Mouse (Mus musculus) hindbrain, embryonic 10.5 days (tissue): ENCODE measurements around the gene Gm49394. TPM values are rescaled to one million over a fixed set of nuclear protein-coding genes. Genes with fewer than 3 reads are reported as not detected.

Experiments used
- DNase-seq: peaks from one replicate; pipeline ENCODE4 v3.0.0-alpha.2; 2017; ENCODE audit warnings: low spot score
- H3K27ac ChIP-seq: fragments of 300-500 bp; sonication (generic); 2 replicates; pipeline ENCODE4 v1.5.1; 2016; ENCODE audit warnings: mild to moderate bottlenecking, moderate library complexity
- H3K27me3 ChIP-seq: fragments of 300-500 bp; sonication (generic); 2 replicates; pipeline ENCODE4 v1.6.1; 2016; ENCODE audit warnings: mild to moderate bottlenecking; ENCODE audit not compliant: poor library complexity, insufficient read depth, severe bottlenecking
- H3K36me3 ChIP-seq: fragments of 300-500 bp; sonication (generic); 2 replicates; pipeline ENCODE4 v1.6.1; 2016; ENCODE audit warnings: mild to moderate bottlenecking, moderate library complexity
- H3K4me1 ChIP-seq: fragments of 300-500 bp; sonication (generic); replicated peaks from 2 replicates; pipeline ENCODE4 v1.6.1; 2016; ENCODE audit warnings: mild to moderate bottlenecking
- H3K4me3 ChIP-seq: fragments of 300-500 bp; sonication (generic); 2 replicates; pipeline ENCODE4 v1.5.1; 2016; ENCODE audit warnings: mild to moderate bottlenecking, moderate library complexity
- H3K9me3 ChIP-seq: fragments of 300-500 bp; sonication (generic); 2 replicates; pipeline ENCODE4 v1.6.1; 2016; ENCODE audit warnings: mild to moderate bottlenecking, moderate library complexity
- WGBS: fragments of 180-500 bp; shearing (Covaris S2); methylation state at CpG from one replicate; pipeline ENCODE4 v1.1.7; 2016; 5-methylcytosine and 5-hydroxymethylcytosine counted together
- polyA plus RNA-seq: library from polyadenylated mRNA; unstranded; fragments of >200 nt; fragmentation: Nextera tagmentation; extraction: Ambion mirVana; gene quantifications from 2 replicates; pipeline ENCODE4 v1.2.1, GENCODE M21; 2016

Gene Gm49394
- not detected in 2 replicates for polyA plus RNA-seq

DNA sequence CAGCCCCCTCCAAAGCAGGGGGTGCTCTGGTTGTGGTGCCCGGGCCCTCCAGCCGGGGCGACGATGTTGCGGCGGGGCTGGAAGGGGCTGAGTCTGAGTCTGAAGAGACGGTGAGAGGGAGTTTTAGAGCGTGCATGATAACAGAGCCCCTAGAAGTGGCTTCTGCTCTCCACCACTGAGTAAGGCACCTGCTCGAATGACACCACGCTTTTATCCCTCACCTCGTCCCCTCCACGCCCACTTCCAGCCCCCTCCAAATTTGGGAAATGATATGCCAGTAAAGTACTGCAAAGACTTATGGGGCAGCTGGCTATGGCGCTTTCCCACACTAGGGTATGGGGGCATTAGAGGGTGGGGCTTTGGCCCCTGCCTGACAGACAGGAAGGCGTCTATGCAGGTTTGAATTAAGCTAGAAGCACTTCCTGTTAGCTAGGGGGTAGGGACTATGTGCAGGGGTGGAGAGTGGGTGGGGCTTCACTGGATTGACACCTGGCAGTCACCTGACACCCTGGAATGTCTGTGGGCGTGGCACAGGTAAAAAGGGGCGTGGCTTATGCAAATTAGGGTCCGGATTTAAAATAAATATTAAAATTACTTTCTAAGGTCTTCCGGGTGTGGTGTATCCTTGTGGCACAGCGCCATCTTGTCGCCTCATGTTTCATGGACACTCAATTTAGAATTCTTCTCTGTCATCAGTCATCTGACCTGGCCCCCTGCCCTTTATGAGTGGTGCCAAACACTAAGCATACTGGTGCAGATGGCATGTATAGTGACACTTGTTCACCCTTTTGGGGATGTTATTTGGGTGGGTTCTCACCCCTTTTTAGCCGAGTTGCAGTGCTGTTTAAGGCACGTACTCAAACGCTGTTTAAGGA is at the start of gene Gm49394:
Gene Gm49394 (minus strand): TSS at position 192 of the 875 bp plus-strand sequence.
- H3K9me3 ChIP-seq, result peaks cover 43% of the 10 kb centered on the region
- DNase-seq, result no peak

DNA sequence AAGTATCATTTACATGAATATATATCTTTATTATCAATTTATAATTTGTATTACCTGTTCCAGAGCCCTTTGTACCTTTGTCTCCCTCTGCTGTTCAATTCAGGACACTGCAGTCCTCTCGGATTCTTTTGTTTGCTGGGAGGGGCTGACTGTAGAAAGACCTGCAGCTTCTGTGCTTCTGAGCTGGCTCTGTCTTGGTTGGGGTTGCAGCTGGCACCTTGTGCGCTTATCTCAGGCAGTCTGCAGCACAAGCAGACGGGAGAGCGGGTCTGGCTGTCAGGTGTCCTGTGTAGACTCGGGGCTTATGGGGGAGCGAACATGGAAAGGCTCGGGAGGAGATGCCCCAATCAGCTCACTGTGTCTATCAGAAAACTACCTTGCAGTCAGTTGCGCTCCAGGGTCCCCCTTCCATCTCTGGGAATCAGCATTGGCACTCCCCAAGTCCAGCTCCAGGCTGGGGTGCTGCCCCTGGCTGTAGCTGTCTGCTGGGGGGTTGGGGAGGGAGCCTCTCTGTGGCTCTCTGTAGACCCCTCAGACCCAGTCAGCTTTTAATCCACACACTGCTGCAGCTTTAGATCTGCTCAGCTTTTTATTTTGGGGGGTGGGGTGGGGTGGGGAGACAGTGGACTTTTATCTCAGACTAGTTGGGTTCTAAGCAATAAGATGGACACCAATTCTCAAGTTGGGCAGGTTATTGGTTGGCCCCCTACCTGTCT is 45.2 kb upstream of the Gm49394 start:
- WGBS, result 19% methylated on average over 8 of the region's 8 CpGs
- peaks cover 5% of the 10 kb centered on the region for H3K4me1 ChIP-seq
- H3K36me3 ChIP-seq, result no peaks in the 10 kb centered on the region
- no peaks in the 10 kb centered on the region for H3K9me3 ChIP-seq
- peak; percentile 61 for DNase-seq
- no peaks in the 10 kb centered on the region; the same call in 1 of the 2 replicates for H3K27me3 ChIP-seq
- H3K27ac ChIP-seq, result peak overlapping the region; percentile 88
- peak overlapping the region; percentile 44 for H3K4me3 ChIP-seq

More for the DNA sequence above, at the start of gene Gm49394:
- H3K27ac ChIP-seq, result no peak within 1 kb of the TSS
- H3K36me3 ChIP-seq, result peaks cover 18% of the 10 kb centered on the region
- no peak within 1 kb of the TSS for H3K4me3 ChIP-seq
- H3K27me3 ChIP-seq, result peaks cover 28% of the 10 kb centered on the region
- H3K4me1 ChIP-seq, result 0 out of 2 replicates have a peak, but pooled peaks cover 3% of the 10 kb centered on the region
- 85% methylated on average over 23 of the region's 23 CpGs for WGBS

DNA sequence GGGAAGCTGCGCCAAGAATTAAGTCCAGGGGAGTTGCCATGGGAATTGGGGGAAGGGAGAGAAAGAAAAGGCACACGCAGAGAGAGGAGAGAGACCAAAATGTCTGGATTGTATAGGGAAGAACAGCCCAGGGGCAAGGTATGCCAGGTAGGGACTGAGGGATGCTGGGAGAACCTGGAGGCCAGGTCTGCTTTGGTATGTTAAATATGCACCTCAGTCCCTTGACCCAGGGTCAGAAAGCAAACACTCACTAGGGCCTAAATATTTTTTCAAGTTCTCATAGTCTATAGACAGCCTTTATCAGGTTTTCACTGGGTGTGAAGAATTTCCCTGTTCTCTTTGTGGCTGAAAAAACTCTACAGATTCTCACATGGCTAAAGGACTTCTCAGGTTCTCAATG is 37.1 kb upstream of the Gm49394 start:
- Histone ChIP-seq H3K27ac (no peak overlapping the region), H3K4me3 (no peak overlapping the region), H3K36me3 (no peaks in the 10 kb centered on the region), H3K4me1 (no peaks in the 10 kb centered on the region), H3K27me3 (no peaks in the 10 kb centered on the region), H3K9me3 (no peaks in the 10 kb centered on the region)
- no peak for DNase-seq
- WGBS, result 79% methylated on average over 2 of the region's 2 CpGs

DNA sequence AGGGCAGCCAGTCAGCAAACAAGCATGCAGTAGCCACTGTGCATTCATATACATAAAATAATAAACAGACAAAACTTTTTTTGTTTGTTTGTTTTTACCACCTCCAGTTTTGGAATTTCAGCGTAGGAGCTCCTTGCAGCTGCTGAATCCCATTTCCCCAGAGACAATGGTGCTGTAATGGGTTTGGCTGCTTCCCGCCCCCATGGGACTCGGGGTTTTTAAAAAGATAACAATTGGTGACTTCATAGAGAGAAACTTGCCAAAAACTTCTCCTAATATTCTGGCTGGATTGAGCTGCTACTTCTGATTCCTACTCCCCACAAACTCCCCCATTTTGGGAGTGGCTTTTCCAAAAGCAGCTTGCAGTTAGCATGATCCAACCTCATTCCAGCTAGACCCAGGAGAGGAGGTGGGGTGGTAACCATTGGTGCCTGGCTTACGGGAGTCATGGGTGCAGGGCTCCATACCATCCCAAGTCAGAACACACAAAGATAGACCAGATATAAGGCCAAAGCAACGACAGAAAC is 29.7 kb upstream of the Gm49394 start:
- 63% methylated on average over 5 of the region's 5 CpGs for WGBS
- no peak overlapping the region for H3K4me3 ChIP-seq

DNA sequence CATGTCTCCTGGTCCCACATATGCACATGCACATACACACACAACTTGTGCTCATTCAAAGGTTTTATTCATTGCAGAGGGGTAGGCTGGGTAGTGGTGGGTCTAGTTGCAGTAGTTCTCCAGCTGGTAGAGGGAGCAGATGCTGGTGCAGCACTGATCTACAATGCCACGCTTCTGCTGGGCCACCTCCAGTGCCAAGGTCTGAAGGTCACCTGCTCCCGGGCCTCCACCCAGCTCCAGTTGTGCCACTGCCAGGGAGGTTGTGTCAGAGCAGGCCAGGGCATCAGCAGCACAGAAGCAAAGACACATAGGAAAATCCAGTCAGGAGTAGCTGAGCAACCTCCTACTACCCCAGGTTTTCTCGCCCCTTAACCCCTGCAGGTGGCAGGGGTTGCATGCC is 8.9 kb upstream of the Gm49394 start:
- H3K4me3 ChIP-seq, result no peak overlapping the region
- DNase-seq, result no peak
- H3K36me3 ChIP-seq, result no peaks in the 10 kb centered on the region
- 0 out of 2 replicates have a peak, but pooled peaks cover 3% of the 10 kb centered on the region for H3K4me1 ChIP-seq
- H3K27me3 ChIP-seq, result no peaks in the 10 kb centered on the region
- 79% methylated on average over 3 of the region's 3 CpGs for WGBS
- H3K9me3 ChIP-seq, result no peaks in the 10 kb centered on the region
- no peak overlapping the region for H3K27ac ChIP-seq

More for the DNA sequence above, 29.7 kb upstream of the Gm49394 start:
- DNase-seq, result no peak
- no peak overlapping the region for H3K27ac ChIP-seq
- no peaks in the 10 kb centered on the region for H3K36me3 ChIP-seq
- no peaks in the 10 kb centered on the region for H3K4me1 ChIP-seq
- H3K27me3 ChIP-seq, result no peaks in the 10 kb centered on the region
- no peaks in the 10 kb centered on the region for H3K9me3 ChIP-seq

DNA sequence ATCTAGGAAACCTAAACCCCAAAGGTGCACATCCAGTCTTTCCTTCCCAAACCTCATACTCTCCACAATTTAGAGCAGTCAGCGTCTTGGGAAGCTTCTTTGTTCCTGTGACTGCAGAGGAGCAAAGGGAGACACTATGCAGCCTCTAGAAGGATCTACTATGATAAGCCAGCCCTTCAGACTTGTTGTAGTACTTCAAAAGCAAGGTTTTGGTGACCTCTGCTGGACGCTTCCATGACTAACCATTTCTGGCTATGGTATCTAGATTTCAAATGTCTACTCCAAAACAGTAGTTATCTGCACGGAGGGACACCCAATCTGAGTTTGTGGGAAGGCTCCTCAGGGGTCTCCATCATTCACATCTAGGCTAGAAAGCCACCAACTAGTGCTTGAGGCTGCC is 5.9 kb upstream of the Gm49394 start:
- Histone ChIP-seq H3K9me3 (peaks cover 14% of the 10 kb centered on the region), H3K4me3 (no peak overlapping the region), H3K27me3 (no peaks in the 10 kb centered on the region), H3K36me3 (no peaks in the 10 kb centered on the region), H3K27ac (peak overlapping the region; percentile 45; the same call in 1 of the 2 replicates), H3K4me1 (0 out of 2 replicates have a peak, but pooled peaks cover 3% of the 10 kb centered on the region)
- 14% methylated on average over 3 of the region's 3 CpGs for WGBS
- DNase-seq, result peak; percentile 61

DNA sequence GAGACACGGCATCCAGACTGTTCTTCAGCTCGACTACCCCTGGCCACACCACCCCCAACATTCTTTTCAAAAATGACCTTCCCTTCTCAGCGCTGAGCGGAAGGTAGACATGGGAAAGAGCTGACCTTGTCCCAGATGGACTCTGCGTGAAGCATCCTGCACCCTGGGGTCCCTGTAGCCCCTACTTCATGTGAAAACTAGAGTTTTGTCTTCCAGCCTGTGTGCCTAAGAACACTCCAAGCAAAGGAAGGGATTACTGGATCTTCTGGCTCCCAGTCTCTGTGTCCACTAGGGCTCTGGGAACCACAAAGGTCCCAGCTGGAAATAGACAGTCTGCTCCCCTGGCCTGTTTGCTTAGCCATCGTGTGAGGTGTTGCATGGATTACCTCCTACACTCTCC is 5.4 kb upstream of the Gm49394 start:
- no peak for DNase-seq
- peaks cover 18% of the 10 kb centered on the region for H3K9me3 ChIP-seq
- no peak overlapping the region for H3K4me3 ChIP-seq
- WGBS, result 72% methylated on average over 6 of the region's 6 CpGs
- no peaks in the 10 kb centered on the region for H3K36me3 ChIP-seq
- 0 out of 2 replicates have a peak, but pooled peaks cover 3% of the 10 kb centered on the region for H3K4me1 ChIP-seq
- no peaks in the 10 kb centered on the region for H3K27me3 ChIP-seq
- peak overlapping the region; percentile 45 for H3K27ac ChIP-seq

DNA sequence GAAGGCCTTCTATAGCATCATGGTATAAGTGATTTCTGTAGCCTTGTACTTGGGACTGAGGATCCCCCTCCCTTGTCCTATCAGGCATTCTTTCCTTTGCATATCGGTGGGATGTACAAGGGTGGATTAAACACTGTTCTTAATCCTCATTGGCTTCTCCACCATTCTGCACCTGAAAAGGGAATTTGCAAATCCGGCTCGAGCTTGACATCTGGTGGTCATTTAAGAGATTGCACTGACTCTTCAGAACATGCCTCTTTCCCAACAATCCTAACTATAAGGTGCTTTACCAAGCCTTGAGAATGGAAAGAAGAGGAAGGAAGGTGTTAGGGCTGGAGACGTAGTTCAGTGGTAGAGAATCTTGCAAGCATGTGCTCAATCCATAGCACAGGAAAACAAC is 2.4 kb upstream of the Gm49394 start:
- Histone ChIP-seq H3K9me3 (peaks cover 43% of the 10 kb centered on the region), H3K36me3 (peaks cover 15% of the 10 kb centered on the region), H3K4me1 (0 out of 2 replicates have a peak, but pooled peaks cover 3% of the 10 kb centered on the region), H3K4me3 (no peak overlapping the region), H3K27ac (no peak overlapping the region), H3K27me3 (peaks cover 6% of the 10 kb centered on the region)
- peak; percentile 44 for DNase-seq
- 18% methylated on average over 4 of the region's 4 CpGs for WGBS

DNA sequence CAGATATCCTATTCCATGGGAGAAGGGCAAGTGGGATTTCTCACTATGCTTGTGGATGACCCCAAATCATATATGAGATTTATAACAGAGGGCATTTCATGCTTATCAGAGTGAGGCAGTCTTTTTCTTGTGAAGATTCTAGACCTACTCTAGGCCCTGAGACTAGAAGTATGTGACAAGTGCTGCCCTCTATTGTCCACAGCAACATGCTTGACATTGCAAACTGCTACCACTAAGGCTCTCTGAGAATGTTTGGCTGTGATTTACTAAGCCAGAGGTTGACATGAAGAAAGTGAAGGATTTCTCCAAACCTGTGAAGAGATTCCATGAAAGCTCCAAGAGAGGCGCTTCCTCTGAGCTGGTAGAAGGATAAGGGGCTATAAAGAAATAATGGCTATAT is 1.3 kb upstream of the Gm49394 start:
- Histone ChIP-seq H3K27ac (no peak overlapping the region), H3K4me1 (0 out of 2 replicates have a peak, but pooled peaks cover 3% of the 10 kb centered on the region), H3K36me3 (peaks cover 18% of the 10 kb centered on the region), H3K27me3 (peaks cover 17% of the 10 kb centered on the region), H3K9me3 (peaks cover 43% of the 10 kb centered on the region), H3K4me3 (no peak overlapping the region)
- 89% methylated on average over 1 of the region's 1 CpGs for WGBS
- no peak for DNase-seq

DNA sequence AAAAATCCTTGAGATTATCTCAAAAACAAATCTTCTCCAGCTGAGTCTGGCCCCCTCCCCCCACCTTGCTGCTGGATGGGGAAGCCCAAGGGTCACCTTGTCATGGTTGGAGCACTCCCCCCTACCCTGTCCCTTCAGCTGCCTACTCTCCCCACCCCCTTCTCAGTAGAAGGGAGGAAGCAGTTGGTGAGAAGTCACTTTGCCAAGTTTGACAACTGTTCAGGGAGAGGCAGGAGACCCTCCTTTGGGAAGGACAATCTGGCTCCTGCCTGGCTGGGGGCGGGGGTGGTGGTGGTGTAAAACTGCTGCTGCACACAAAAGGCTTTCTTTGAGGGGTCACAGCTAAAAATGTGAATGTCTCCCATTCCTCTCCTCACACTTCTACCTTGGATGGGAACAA is 1.4 kb downstream of the Gm49394 start:
- H3K36me3 ChIP-seq, result peaks cover 18% of the 10 kb centered on the region
- WGBS, result 85% methylated on average over 1 of the region's 1 CpGs
- H3K4me3 ChIP-seq, result no peak overlapping the region
- H3K27me3 ChIP-seq, result peaks cover 44% of the 10 kb centered on the region
- peaks cover 43% of the 10 kb centered on the region for H3K9me3 ChIP-seq
- 0 out of 2 replicates have a peak, but pooled peaks cover 11% of the 10 kb centered on the region for H3K4me1 ChIP-seq
- DNase-seq, result no peak
- H3K27ac ChIP-seq, result no peak overlapping the region

DNA sequence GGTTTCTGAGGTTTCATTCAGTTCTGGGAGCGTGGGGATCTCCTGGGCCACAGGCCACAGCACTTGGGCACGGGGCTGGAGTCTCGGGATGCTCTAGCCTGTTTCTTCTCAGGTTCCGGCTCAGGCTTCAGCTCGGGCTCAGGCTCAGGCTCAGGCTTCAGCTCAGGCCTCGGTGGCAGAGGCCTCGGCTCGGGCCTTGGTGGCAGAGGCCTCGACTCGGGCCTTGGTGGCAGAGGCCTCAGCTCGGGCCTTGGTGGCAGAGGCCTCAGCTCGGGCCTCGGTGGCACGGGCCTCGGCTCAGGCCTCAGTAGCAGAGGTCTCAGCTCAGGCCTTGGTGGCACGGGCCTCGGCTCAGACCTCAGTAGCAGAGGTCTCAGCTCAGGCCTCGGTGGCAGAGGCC is 2.2 kb downstream of the Gm49394 start:
- 92% methylated on average over 18 of the region's 18 CpGs for WGBS
- H3K9me3 ChIP-seq, result peaks cover 43% of the 10 kb centered on the region
- peaks cover 18% of the 10 kb centered on the region for H3K36me3 ChIP-seq
- peaks cover 52% of the 10 kb centered on the region for H3K27me3 ChIP-seq
- H3K27ac ChIP-seq, result peak overlapping the region; percentile 23; the same call in 1 of the 2 replicates
- H3K4me3 ChIP-seq, result no peak overlapping the region
- 0 out of 2 replicates have a peak, but pooled peaks cover 11% of the 10 kb centered on the region for H3K4me1 ChIP-seq
- no peak for DNase-seq

DNA sequence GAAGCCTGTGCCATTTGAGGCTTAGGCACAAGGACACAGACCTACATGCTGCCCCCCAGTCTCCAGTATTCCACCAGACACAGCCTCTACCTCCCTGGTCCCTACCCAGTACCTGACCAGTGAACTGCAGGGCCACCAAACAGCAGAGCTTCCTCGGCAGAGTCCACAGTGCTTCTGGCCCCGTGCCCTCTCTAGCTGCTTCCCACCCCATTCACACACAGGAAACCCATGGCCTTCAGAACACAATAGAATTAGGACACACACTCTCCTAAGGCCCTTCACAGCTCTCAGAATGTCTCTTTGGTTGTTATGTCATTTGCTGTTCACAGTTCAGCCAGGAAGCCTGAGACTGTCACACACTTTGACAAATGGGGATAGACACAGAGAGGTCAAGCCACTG is 3.1 kb downstream of the Gm49394 start, which contains the start of gene Igf2:
Gene Igf2 (minus strand): TSS at position 158 of the 400 bp plus-strand sequence.
- Histone ChIP-seq H3K27me3 (peaks cover 61% of the 10 kb centered on the region), H3K27ac (peak within 1 kb of the TSS; percentile 23; the same call in 1 of the 2 replicates), H3K36me3 (peaks cover 18% of the 10 kb centered on the region), H3K9me3 (peaks cover 40% of the 10 kb centered on the region), H3K4me1 (0 out of 2 replicates have a peak, but pooled peaks cover 11% of the 10 kb centered on the region), H3K4me3 (no peak within 1 kb of the TSS)
- no peak for DNase-seq
- 64% methylated on average over 2 of the region's 2 CpGs for WGBS
